Mouse (Mus musculus): ENCODE measurements around the gene Vwa1. TPM values are rescaled to one million over a fixed set of nuclear protein-coding genes. Genes with fewer than 3 reads are reported as not detected.

Gene Vwa1
- total RNA-seq, 2 experiments from 2014 or later, result 9.0 to 13.8 TPM

Small RNA genes within 50 kb of the gene (microRNA-seq; reads per million reads assigned to microRNA genes)
- 0 reads per million in 2 experiments for gene Gm27743

Other genes starting within 250 kb of the Vwa1 start
- gene Nadk, start 212.3 kb downstream of the Vwa1 start, total RNA-seq (2021), result 10 to 100 TPM; 14.5 to 19.6 TPM
- gene Slc35e2, start 173.3 kb downstream of the Vwa1 start, total RNA-seq (2021), result 1 to 10 TPM; 4.6 to 4.7 TPM
- 10 to 100 TPM; 25.9 TPM for gene Cdk11b, start 149.8 kb downstream of the Vwa1 start, total RNA-seq (2021)
- not detected for gene Gm10563, start 129.3 kb downstream of the Vwa1 start, total RNA-seq (2021)
- 10 to 100 TPM in 1 of 2 experiments, 1 to 10 TPM in 1; 8.0 to 11.4 TPM for gene Mmp23, start 121.3 kb downstream of the Vwa1 start, total RNA-seq (2021)
- 10 to 100 TPM; 11.3 to 13.3 TPM for gene Mib2, start 105.5 kb downstream of the Vwa1 start, total RNA-seq (2021)
- 1 to 10 TPM; 2.8 to 3.9 TPM for gene Fndc10, start 80.4 kb downstream of the Vwa1 start, total RNA-seq (2021)
- gene Ssu72, start 69.9 kb downstream of the Vwa1 start, total RNA-seq (2021), result 10 to 100 TPM; 42.6 TPM
- gene Tmem240, start 39.9 kb downstream of the Vwa1 start, total RNA-seq (2021), result under 1 TPM; 0.57 to 0.66 TPM
- gene Atad3a, start 13.6 kb downstream of the Vwa1 start, total RNA-seq (2021), result 10 to 100 TPM; 23.9 to 26.1 TPM
- gene Tmem88b, start 11.2 kb upstream of the Vwa1 start, total RNA-seq (2021), result 1 to 10 TPM; 1.3 to 1.4 TPM
- gene Ankrd65, start 15.7 kb upstream of the Vwa1 start, total RNA-seq (2021), result not detected
- gene Mrpl20, start 28.2 kb upstream of the Vwa1 start, total RNA-seq (2021), result 10 to 100 TPM; 45.4 to 48.3 TPM
- gene Ccnl2, start 37.8 kb upstream of the Vwa1 start, total RNA-seq (2021), result 10 to 100 TPM; 20.6 to 29.0 TPM
- 10 to 100 TPM; 78.8 to 80.8 TPM for gene Aurkaip1, start 56.6 kb upstream of the Vwa1 start, total RNA-seq (2021)
- gene Mxra8, start 65.0 kb upstream of the Vwa1 start, total RNA-seq (2021), result 10 to 100 TPM; 75.4 to 79.4 TPM
- gene Dvl1, start 72.7 kb upstream of the Vwa1 start, total RNA-seq (2021), result 10 to 100 TPM; 88.6 to 89.4 TPM
- under 1 TPM; 0.10 to 0.13 TPM for gene Tas1r3, start 88.7 kb upstream of the Vwa1 start, total RNA-seq (2021)
- 10 to 100 TPM; 16.5 to 17.0 TPM for gene Cptp, start 94.7 kb upstream of the Vwa1 start, total RNA-seq (2021)
- 10 to 100 TPM; 15.4 to 15.9 TPM for gene Ints11, start 94.8 kb upstream of the Vwa1 start, total RNA-seq (2021)
- 10 to 100 TPM in 1 of 2 experiments, 1 to 10 TPM in 1; 9.2 to 13.1 TPM for gene Pusl1, start 117.1 kb upstream of the Vwa1 start, total RNA-seq (2021)
- 10 to 100 TPM; 10.1 to 10.3 TPM for gene Acap3, start 117.1 kb upstream of the Vwa1 start, total RNA-seq (2021)
- 10 to 100 TPM; 46.3 to 51.7 TPM for gene Ube2j2, start 169.1 kb upstream of the Vwa1 start, total RNA-seq (2021)
- 10 to 100 TPM; 13.3 to 19.9 TPM for gene C1qtnf12, start 187.6 kb upstream of the Vwa1 start, total RNA-seq (2021)
- 1 to 10 TPM; 2.6 TPM for gene B3galt6, start 218.0 kb upstream of the Vwa1 start, total RNA-seq (2021)
- gene Sdf4, start 218.2 kb upstream of the Vwa1 start, total RNA-seq (2021), result 10 to 100 TPM; 77.4 to 78.0 TPM
- under 1 TPM; 0.64 to 0.82 TPM for gene Tnfrsf4, start 239.1 kb upstream of the Vwa1 start, total RNA-seq (2021)

All from gastrocnemius, postnatal 14 days (tissue).